Mouse (Mus musculus) kidney, embryonic 16.5 days (tissue): ENCODE data around the gene Sugct. TPM values are rescaled to one million over a fixed set of nuclear protein-coding genes. Genes with fewer than 3 reads are reported as not detected.

ENCODE experiments used
- ATAC-seq: fragments of 200-750 bp; cut with Nextera tagmentation; 2 replicates; pipeline ENCODE4 v1.8.0; 2017; ENCODE audit warnings: moderate TSS enrichment; ENCODE audit not compliant: low FRiP score, low TSS enrichment
- H3K27ac ChIP-seq: fragments of 300-500 bp; sonication (generic); 2 replicates; pipeline ENCODE4 v1.5.1; 2014; ENCODE audit warnings: low read length
- H3K27me3 ChIP-seq: fragments of 300-500 bp; sonication (generic); 2 replicates; pipeline ENCODE4 v1.6.1; 2014; ENCODE audit warnings: low read length, control low read depth, mixed read lengths; ENCODE audit not compliant: insufficient read depth
- H3K36me3 ChIP-seq: fragments of 300-500 bp; sonication (generic); 2 replicates; pipeline ENCODE4 v1.6.1; 2014; ENCODE audit warnings: low read length, control low read depth, mixed read lengths; ENCODE audit not compliant: insufficient read depth
- H3K4me1 ChIP-seq: fragments of 300-500 bp; sonication (generic); 2 replicates; pipeline ENCODE4 v1.6.1; 2014; ENCODE audit warnings: low read length, control low read depth, mixed read lengths; ENCODE audit not compliant: insufficient read depth
- H3K4me2 ChIP-seq: fragments of 300-500 bp; sonication (generic); replicated peaks from 2 replicates; pipeline ENCODE4 v1.6.1; 2014; ENCODE audit warnings: low read depth, low read length
- H3K4me3 ChIP-seq: fragments of 300-500 bp; sonication (generic); 2 replicates; pipeline ENCODE4 v1.5.1; 2014; ENCODE audit warnings: mild to moderate bottlenecking, low read length
- H3K9ac ChIP-seq: fragments of 300-500 bp; sonication (generic); replicated peaks from 2 replicates; pipeline ENCODE4 v1.6.1; 2014; ENCODE audit warnings: low read length
- H3K9me3 ChIP-seq: fragments of 300-500 bp; sonication (generic); 2 replicates; pipeline ENCODE4 v1.6.1; 2016; ENCODE audit warnings: low read length, control low read depth
- WGBS: fragments of 180-500 bp; shearing (Covaris S2); extraction: QIAGEN DNeasy Blood & Tissue Kit; methylation state at CpG from one replicate; pipeline ENCODE4 v1.1.7; 2014; 5-methylcytosine and 5-hydroxymethylcytosine counted together
- polyA plus RNA-seq: library from polyadenylated mRNA; unstranded; fragments of >200 nt; fragmentation: Nextera tagmentation; extraction: Ambion mirVana; gene quantifications from 2 replicates; pipeline ENCODE4 v1.2.1, GENCODE M21; 2015

The Sugct gene
- 16.0 and 17.5 TPM in 2 replicates for polyA plus RNA-seq

DNA sequence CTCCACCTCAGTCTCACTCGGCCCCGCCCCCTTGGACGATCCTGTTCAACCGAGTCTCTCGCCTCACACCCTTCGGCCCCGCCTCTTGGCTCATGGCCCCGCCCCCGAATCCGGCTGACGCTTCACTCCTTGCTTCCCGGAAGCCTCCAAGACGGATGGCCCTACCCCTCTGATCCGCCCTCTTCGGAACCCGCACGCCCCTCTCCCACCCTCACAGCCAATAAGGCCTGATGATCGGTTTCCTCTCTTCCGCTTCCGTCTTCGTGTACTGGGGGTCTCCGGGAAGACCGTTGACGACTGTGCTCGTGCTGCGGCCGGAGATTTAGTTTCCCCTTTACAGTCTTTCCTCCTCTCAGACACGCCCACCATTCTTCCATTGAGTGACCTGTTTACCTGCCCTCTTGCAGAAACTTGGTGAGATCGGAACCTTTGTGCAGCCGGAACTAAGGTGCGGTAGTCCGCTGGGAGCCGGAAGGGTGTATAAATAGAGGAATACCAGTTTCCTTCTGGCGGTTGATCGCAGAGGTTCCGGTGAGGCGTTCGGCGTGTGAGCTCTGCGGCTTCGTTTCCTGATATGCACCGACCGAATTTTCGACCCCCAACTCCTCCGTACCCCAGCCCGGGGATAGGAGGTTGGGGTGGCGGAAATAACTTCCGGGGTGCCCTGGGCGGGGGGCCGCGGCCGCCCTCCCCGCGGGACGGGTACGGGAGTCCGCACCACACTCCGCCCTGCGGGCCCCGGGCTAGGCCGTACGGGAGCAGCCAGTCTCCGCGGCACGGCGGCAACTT lies at the start of gene Sugct, which contains the start of gene Mplkip:
Sugct (minus strand) TSS at position 643 of the 789 bp plus-strand sequence.
Mplkip (plus strand) TSS at position 282 of the 789 bp plus-strand sequence.
- WGBS, result under 1% methylated on average over 65 of the region's 66 CpGs
- H3K36me3 ChIP-seq, result no peaks in the 10 kb centered on the region
- no peaks in the 10 kb centered on the region for H3K9me3 ChIP-seq
- peak within 1 kb of the TSS; percentile 87 for H3K4me3 ChIP-seq
- H3K27me3 ChIP-seq, result no peaks in the 10 kb centered on the region
- peak; percentile 99 for ATAC-seq
- peaks cover 15% of the 10 kb centered on the region; the same call in 1 of the 2 replicates for H3K4me1 ChIP-seq
- peak within 1 kb of the TSS; percentile 80 for H3K4me2 ChIP-seq
- H3K27ac ChIP-seq, result peak within 1 kb of the TSS; percentile 98
- H3K9ac ChIP-seq, result peak within 1 kb of the TSS; percentile 92

DNA sequence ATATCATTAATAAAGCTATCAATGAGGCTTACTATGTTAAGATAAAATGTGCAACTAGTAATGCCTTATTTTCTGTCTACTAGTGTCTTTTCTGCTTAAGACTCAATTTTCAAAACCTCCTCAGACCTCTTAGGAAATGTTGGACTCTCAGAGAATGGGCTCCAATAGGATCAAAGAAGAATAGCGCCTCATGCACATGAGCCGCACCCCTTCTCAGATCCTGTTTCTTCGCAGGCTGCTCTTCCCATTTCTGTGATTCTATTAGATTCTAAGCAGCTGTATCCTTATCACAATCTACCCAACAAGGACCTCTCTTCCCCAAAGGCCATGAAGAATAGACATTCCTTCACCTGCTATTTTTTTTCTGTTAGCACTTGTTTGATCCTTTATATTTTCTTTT lies 33.4 kb upstream of the Sugct start:
- 91% methylated on average over 3 of the region's 3 CpGs for WGBS
- H3K4me3 ChIP-seq, result no peak overlapping the region

DNA sequence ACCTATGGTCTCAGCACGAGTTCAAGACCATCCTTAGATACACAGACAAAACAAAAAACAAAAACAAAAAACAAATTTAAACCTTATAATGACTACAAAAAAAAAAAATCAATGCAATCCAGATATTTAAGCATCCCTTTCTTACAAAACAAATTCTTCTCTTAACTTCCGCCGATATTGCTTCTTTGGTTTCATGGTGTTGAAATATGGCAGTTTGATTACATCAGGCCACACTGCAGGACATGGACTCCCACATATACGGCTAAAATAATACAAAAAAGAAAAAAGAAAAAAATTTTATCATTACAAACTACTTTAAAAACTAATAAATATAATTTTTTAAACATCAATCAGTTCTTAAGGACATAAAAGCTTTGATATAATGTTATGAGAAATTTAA lies 32.6 kb upstream of the Sugct start:
- H3K9ac ChIP-seq, result no peak overlapping the region
- ATAC-seq, result no peak

More for the DNA sequence above, 33.4 kb upstream of the Sugct start:
- no peaks in the 10 kb centered on the region for H3K9me3 ChIP-seq
- H3K36me3 ChIP-seq, result peaks cover 9% of the 10 kb centered on the region; the same call in 1 of the 2 replicates
- H3K4me1 ChIP-seq, result no peaks in the 10 kb centered on the region
- H3K27me3 ChIP-seq, result no peaks in the 10 kb centered on the region
- H3K4me2 ChIP-seq, result no peak overlapping the region
- no peak overlapping the region for H3K27ac ChIP-seq
- H3K9ac ChIP-seq, result no peak overlapping the region
- no peak for ATAC-seq

DNA sequence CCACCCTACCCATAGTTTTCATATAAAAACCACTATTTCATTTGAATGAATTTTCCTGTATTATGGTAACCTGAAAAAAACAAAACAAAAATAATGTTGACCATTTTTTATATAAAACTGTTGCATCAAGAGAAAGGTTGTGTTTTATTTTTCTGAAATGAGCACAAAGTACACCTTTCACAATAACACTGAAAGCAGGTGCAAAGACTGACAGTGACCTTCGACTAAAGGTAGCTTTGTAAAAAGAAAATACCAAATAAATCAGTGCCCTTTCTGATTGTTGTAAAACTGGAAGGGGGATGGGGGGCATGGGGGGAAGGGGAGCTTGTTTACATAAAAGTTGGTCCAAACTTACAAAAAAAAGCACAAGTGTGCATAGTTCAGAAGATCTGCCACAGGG lies 22.0 kb upstream of the Sugct start:
- ATAC-seq, result no peak
- Histone ChIP-seq H3K9ac (no peak overlapping the region), H3K27ac (no peak overlapping the region), H3K9me3 (no peaks in the 10 kb centered on the region), H3K4me3 (no peak overlapping the region), H3K4me1 (no peaks in the 10 kb centered on the region), H3K27me3 (no peaks in the 10 kb centered on the region), H3K4me2 (no peak overlapping the region), H3K36me3 (peaks cover 19% of the 10 kb centered on the region)
- 88% methylated on average over 1 of the region's 1 CpGs for WGBS

More for the DNA sequence above, 32.6 kb upstream of the Sugct start:
- peaks cover 9% of the 10 kb centered on the region; the same call in 1 of the 2 replicates for H3K36me3 ChIP-seq
- H3K9me3 ChIP-seq, result no peaks in the 10 kb centered on the region
- no peak overlapping the region for H3K4me2 ChIP-seq
- no peak overlapping the region for H3K4me3 ChIP-seq
- H3K27ac ChIP-seq, result no peak overlapping the region
- 90% methylated on average over 4 of the region's 4 CpGs for WGBS
- no peaks in the 10 kb centered on the region for H3K27me3 ChIP-seq
- H3K4me1 ChIP-seq, result no peaks in the 10 kb centered on the region

DNA sequence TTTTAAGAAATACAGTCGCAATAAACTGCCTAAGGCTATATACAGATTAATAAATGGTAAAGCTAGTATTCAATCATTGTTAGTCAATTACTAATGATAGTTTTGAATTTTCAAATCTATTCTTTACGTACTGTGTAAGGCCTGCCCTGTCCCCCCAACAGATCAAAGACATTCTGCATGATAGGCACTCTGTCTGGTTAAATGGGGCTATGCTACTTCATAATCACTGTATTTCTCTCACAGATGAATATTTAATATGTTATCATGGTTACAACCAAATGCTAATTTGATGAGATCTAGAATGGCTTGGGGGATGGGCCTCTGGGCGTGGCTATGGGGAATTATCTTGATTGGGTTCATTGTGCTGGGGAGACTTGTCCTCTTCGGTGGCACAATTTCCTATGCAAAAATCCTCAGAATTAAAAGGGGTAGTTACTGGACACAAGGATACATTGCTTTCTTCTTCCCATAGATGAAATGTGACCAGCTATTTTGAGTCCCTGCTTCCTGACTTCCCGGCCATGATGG lies 13.5 kb upstream of the Sugct start:
- no peaks in the 10 kb centered on the region for H3K9me3 ChIP-seq
- H3K4me1 ChIP-seq, result no peaks in the 10 kb centered on the region
- no peak overlapping the region for H3K9ac ChIP-seq
- H3K4me2 ChIP-seq, result no peak overlapping the region
- WGBS, result 89% methylated on average over 5 of the region's 5 CpGs
- H3K27ac ChIP-seq, result no peak overlapping the region
- H3K27me3 ChIP-seq, result no peaks in the 10 kb centered on the region
- H3K36me3 ChIP-seq, result no peaks in the 10 kb centered on the region
- H3K4me3 ChIP-seq, result no peak overlapping the region
- no peak for ATAC-seq

DNA sequence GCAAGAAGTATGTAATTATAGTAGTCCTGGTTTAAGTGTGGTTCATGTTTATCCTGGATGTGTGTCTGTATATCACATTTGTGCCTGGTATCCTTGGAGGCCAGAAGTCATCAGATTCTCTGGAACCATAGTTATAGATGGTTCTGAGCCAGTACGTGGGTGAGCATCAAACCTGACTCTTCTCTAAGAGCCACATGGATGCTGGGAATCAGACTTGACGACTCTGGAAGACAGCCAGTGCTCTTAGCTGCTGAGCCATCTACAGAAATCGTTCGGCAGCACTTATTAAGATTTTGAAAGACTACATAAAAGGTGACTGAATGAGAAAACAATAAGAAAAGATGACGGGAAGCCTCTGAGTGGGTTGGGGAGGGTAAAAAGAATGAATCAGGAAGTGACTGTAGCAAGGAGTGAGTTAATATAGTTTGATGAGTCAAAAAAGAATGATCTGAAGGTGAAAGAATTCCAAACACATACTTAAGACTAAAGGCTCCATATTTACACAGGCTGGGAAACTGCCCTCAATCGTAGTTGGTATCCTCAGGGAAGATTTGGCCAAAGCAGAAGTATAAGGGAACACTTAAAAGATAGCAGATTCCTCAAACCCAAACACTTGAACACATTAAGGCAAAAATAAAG lies 10.0 kb upstream of the Sugct start:
- no peak overlapping the region for H3K27ac ChIP-seq
- H3K36me3 ChIP-seq, result no peaks in the 10 kb centered on the region
- H3K4me3 ChIP-seq, result no peak overlapping the region
- no peaks in the 10 kb centered on the region for H3K4me1 ChIP-seq
- ATAC-seq, result no peak
- no peak overlapping the region for H3K9ac ChIP-seq
- H3K9me3 ChIP-seq, result no peaks in the 10 kb centered on the region
- WGBS, result 86% methylated on average over 6 of the region's 6 CpGs
- no peaks in the 10 kb centered on the region for H3K27me3 ChIP-seq
- no peak overlapping the region for H3K4me2 ChIP-seq

DNA sequence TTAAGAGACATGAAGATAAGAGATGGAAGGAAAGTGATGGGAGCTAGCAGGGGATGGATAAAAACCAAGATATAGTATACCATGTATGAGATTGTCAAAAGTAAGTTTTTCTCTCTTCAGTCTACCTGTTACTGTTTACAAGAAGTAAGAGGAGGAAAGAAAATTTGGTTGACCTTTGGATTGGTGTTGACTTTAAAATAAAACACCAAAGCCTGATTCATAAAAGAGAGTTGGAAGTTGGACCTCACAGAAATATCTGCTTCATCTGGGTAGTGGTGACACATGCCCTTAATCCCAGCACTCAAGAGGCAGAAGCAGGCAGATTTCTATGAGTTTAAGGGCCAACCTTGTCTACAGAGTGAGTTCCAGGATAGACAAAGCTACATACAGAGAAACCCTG lies 7.0 kb upstream of the Sugct start:
- H3K4me1 ChIP-seq, result no peaks in the 10 kb centered on the region
- no peak overlapping the region for H3K9ac ChIP-seq
- no peaks in the 10 kb centered on the region for H3K9me3 ChIP-seq
- ATAC-seq, result no peak
- no peak overlapping the region for H3K4me3 ChIP-seq
- no peaks in the 10 kb centered on the region for H3K36me3 ChIP-seq
- no peaks in the 10 kb centered on the region for H3K27me3 ChIP-seq
- no peak overlapping the region for H3K4me2 ChIP-seq
- no peak overlapping the region for H3K27ac ChIP-seq

DNA sequence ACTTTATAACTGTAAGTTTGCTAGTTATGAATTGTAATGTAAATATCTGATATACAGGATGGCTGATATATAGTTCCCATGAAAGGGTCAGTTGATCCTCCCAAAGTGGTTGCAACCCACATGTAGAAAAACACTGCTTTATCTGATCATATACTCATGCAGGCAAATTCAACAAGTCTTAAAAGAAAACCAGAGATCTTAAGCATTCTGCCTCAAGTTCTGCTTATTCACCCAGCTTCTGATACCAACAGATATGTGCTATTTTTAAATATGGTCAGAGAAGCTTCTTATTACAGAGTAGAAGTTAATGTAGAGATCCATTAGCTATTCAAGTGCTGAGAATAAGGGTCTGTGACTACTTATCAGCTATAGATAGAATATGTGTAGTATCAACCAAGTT lies 6.0 kb upstream of the Sugct start:
- Histone ChIP-seq H3K9me3 (no peaks in the 10 kb centered on the region), H3K27ac (no peak overlapping the region), H3K4me3 (no peak overlapping the region), H3K4me1 (0 out of 2 replicates have a peak, but pooled peaks cover 3% of the 10 kb centered on the region), H3K4me2 (no peak overlapping the region), H3K36me3 (no peaks in the 10 kb centered on the region), H3K27me3 (no peaks in the 10 kb centered on the region), H3K9ac (no peak overlapping the region)
- no peak for ATAC-seq

DNA sequence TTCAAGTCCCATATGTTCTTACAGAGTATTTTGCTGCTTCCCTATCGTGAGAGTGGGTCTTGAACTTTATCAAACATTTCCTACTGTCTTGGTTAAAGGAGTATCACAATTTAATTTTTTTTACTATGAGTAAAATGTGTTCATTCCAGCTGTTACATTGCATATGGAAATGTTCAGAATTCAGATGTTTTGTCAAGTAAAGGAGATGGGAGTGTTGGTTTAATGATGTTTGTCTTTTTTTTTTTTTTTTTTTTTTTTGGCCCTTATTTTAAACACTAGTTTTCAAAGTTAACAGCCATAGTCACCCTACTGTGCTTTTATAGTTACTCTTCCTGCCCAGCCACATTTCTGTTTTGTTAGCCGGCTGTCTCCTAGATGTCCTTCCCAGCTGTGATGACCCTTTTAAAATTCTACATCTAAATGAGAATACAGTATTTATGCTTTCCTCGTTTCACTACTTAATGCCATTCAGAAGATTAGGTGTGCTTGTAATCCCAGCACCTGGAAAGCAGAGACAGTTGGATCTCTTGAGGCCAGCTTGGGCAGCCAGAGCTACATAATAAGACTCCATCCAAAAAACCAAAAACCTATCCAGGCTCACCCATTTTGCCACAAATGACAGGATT lies 4.8 kb upstream of the Sugct start:
- Histone ChIP-seq H3K4me1 (0 out of 2 replicates have a peak, but pooled peaks cover 6% of the 10 kb centered on the region), H3K36me3 (no peaks in the 10 kb centered on the region), H3K4me3 (no peak overlapping the region), H3K27ac (no peak overlapping the region), H3K27me3 (no peaks in the 10 kb centered on the region), H3K9ac (no peak overlapping the region), H3K4me2 (no peak overlapping the region), H3K9me3 (no peaks in the 10 kb centered on the region)
- no peak for ATAC-seq
- WGBS, result 83% methylated on average over 3 of the region's 3 CpGs
